Mouse (Mus musculus) hematopoietic stem cell, adult 5-6 weeks (primary cell): ENCODE measurements around the gene Cfh. TPM values are rescaled to one million over a fixed set of nuclear protein-coding genes. Genes with fewer than 3 reads are reported as not detected.
"Not testable (repeated sequence)": the region's sequence is repeated elsewhere in the genome, so short reads cannot be mapped to it uniquely, and the experiment has no call there.

Source experiments
- ATAC-seq, 2 experiments: fragments of 125-278 bp in 1 of 2; replicated peaks in 1 of 2; 2 replicates each; pipeline ENCODE4 v1.8.0; 2016 to 2017; ENCODE audit warnings: inconsistent platforms in 2 of 2, mild to moderate bottlenecking in 2 of 2, moderate number of reproducible peaks in 2 of 2, low read depth in 1 of 2, moderate TSS enrichment in 1 of 2; ENCODE audit not compliant: low FRiP score in 2 of 2, poor library complexity in 2 of 2, severe bottlenecking in 2 of 2, insufficient read depth in 1 of 2, low TSS enrichment in 1 of 2
- total RNA-seq: library from RNA; stranded (forward); fragments of 172-1452, 232-1000 nt; gene quantifications from 2 replicates; pipeline ENCODE4 v1.2.3, GENCODE M21; 2017

Gene Cfh
- 0.81 TPM in 1 of 2 replicates, not detected in the other for total RNA-seq

DNA sequence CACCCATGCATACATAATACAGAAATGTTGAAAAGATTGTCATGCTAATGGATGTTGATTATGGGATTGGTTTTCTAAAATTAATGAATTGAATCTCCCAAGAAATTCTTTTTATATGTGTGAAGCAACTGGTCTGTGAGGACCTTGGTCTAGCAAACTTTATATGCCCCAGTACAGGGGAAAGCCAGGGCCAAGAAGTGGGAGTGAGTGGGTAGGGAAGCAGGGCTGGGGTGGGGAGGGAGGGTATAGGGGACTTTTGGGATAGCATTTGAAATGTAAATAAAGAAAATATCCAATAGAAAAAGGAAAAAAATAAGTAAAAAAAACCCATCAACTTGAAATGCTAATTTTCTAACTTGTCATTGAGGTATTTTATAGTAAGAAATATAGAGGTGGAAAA, at the start of gene Cfh:
TSS of gene Cfh (minus strand) at position 101 of the 400 bp plus-strand sequence.
- ATAC-seq: not testable (repeated sequence)

DNA sequence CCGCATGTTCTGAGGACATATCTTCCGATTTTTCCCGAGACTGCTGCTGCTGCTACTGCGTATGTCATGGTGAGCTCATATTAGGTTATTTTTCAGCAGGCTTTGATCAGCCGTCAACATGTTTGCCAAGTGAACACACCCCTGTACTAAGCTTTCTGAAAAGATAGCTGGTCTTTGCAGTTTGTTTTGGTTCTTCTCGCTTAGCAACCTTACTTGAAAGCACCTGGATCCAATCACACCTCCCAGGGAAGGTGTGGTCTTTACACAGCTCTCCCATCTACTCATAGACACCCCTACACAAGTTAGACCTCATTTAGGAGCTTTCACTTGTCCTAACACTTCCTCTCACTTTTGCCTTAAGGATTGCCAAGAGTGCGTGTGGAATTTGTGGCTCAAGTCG, 43.1 kb upstream of the Cfh start:
- no peak for ATAC-seq

DNA sequence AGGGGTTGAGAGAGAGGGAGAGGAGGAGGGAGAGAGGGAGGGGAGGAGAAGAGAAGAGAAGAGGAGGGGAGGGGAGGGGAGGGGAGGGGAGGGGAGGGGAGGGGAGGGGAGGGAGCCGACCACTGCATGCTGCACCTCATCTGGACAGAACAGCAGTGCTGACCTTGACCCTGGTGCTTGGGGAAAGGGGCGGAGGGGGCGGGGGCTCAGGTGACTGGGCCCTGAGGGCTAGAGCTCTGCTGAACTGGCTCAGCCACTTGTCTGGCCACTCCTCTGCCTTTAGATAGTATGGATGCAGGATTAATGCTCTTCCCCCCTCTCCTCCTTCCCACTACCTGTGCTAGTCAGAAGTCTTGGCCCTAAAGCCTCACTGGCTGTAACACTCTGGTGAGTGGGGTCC, 41.7 kb upstream of the Cfh start:
- ATAC-seq: no peak

DNA sequence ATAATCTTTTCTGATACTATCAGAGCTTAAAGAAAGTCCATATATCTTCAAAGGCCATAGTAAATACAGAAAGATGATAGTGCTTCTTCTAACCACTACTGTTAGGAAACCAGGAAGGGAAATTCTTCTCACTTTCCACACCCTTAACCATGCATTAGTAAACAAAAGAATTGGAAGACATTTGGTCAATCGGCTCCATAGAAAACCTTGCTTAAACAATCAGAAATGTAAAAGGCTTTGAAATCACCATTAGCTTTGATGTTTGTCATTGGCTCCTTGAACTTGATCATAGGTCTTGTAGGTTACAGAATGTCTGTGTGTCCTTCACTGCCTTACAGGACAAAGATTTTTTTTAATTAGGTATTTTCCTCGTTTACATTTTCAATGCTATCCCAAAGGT, 21.8 kb upstream of the Cfh start:
- no peak for ATAC-seq

DNA sequence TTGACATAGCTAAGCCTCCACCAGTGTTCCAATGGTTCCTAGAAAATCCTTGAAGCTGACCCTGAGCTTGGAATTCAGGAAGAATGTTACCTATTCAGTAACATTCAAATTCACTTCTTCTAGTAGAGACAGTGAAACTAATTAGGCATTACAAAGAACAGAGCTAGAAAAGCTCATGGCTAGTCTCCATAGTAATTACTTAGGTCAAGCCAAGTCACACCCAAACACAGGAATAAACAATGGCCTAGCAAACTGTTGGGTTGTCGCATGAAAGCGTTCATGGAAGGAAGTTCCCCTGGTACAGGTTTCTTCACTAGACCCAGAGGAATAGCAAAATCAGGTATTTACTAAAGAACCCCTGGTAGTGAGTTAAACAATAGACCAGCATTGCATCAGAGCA, 4.9 kb upstream of the Cfh start:
- not testable (repeated sequence) for ATAC-seq

DNA sequence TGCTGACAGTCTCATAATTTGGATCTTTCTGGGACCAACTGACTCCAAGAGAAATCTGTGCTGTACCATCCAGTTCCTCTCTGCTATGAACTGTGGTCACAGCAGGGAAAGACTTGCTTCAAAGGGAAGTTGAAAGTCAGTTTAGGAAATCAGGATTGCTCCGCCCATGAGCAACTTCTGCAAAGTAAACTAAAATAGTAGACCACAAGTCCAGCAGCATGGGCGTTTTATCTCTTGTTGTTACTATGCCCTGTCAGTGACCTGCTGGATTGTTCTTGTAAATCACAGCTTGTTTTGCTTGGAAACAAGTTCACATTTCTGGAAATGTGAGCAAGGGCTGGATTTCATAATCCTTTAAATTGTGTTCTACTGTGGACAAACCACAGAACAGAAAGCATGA, 356 bp downstream of the Cfh start:
- no peak for ATAC-seq

DNA sequence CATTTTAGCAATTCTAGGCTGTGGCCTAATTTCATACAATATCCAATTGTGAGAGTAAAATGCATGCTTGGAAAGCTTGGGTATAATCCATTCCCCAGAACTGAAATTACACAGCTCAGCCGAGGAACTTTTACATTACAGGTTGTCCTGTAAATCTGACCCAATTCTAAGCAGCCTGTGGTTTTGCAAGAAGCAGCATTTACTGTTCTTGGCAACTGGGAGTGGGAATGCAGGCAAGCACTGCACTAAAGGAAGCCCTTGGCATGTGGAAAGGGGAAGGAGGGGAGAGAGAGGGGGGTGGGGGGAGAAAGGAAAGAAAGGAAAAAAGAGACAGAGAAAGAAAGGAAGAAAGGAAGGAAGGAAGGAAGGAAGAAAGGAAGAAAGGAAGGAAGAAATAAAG, 3.4 kb downstream of the Cfh start:
- ATAC-seq: no peak

DNA sequence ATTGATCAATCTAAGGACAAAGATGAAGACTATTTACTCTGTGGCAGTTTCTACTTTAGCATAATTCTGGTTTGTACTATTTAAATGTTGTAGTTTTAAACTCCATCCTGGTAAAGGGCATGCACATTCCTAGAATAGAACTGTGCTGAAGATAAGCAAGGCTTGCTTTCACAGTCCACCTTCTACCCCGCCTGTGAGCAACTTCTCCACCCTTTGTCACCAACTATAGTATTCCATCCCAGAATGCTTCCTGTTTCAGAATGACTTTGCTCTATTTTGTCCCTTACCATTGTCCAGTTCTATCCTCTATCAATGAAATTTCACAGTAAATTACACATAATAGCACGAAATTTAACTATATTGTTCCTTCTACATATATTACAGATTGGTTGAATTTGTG, 8.1 kb downstream of the Cfh start:
- no peak for ATAC-seq

DNA sequence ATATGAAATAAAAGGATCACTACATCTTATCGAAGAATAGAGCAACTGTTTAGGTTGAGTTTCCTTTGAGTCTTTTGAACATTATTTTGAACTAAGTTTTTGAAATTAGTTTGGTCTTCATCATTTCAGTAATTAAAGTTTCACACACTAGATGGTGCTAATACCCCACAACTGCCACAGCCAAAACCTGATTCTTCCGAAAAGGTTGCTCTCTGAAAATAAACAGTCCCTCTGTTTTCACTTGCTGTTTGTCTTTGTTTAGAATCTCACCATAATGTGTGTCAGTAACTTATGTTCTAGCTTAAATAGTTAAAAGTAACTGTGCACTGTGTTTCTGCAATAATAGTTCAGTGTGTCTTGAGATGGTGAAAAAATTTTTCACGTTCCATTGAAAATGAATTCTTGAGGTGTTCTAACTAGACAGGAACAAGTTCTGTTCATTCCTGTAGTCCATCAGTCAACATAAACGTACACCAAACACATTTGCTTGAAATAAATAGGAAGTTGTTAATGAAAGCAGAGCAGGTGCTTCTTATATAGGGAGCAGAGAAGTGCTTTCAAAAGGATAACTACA, 11.9 kb downstream of the Cfh start:
- no peak for ATAC-seq

DNA sequence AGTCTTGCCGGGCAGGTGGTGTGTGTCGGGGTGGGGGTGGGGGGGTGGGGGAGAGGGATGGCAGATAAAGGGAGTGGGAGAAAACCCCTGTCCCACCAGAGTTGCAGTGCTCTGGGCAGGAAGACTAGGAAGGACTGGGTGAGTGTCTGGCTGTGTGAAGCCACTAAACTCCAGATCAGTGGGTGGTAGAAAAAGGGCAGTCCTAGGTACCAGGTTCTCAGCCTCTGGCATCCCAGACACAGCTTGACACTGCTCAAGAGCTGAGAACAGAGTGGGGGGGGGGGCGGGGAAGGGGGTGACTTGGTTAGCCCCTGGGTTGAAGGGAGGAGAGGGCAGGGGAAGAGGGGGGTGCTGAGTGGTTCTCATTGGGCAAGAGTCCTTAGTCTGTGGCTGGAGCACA, 24.6 kb downstream of the Cfh start:
- ATAC-seq: no peak

DNA sequence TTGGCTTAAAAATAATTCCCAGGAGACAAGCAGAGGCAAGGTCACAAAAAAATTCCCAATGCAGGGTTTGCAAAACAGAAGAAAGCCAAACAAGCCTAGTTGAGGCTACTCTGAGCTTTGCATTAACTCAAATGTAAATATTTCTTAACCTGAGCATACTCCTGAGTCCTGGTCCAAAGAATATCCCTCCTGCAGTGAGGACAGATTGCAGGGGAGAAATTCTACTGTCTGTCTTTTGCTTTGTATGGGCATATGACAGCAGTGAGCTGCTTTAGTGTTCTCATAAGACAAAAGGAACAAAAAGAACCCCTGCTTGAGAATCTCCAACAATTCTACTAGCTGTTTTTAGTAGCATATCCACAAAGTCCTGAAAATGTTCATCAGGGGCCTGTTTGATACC, 114.1 kb downstream of the Cfh start:
- no peak for ATAC-seq

Other genes with a start within 250 kb of the Cfh start
- gene Kcnt2, start 62.4 kb upstream of the Cfh start, total RNA-seq: not detected in 2 replicates